Mouse (Mus musculus): Measurements from ENCODE around the gene Sla2.

DNA sequence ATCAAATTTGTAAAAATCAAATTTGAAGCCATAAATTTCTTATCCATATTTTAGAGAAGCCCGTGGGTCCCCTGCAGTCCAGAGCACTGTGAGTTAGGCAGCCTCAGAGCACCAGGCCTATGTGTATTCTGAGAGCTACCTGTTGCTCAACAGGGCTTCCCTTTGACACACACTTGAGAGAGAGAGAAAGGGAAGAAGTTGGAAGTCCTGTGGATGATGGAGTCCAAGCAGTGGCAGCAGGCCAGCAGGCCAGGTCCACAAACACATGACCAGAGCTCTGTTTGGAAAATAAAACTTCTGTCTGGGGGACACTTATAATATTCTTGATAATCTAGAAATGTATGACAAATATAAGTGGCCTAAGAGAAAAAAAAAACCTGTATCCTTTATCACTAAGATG lies 46.4 kb upstream of the Sla2 start:
- TF ChIP-seq POLR2A (IDR thresholded peaks at IDR 0.05; ENCODE audit: low read depth, low read length): no peak
- no peak for TF ChIP-seq CTCF (IDR thresholded peaks at IDR 0.05; ENCODE audit: extremely low read depth, insufficient read depth, insufficient read length, insufficient replicate concordance)
